Mouse (Mus musculus) NIH3T3 (cell line): ENCODE data around the gene Med10.

Experiments
- DNase-seq: peaks from one replicate; pipeline ENCODE4 v3.0.0-alpha.2; 2012; ENCODE audit warnings: low read depth

The Med10 gene

GRCm38 (mm10) chr13:69802095-69802494 is at the start of gene Med10:
Med10 (plus strand) TSS chr13:69802395.
- DNase-seq, result no peak

GRCm38 (mm10) chr13:69752875-69753274 is 49.3 kb upstream of the Med10 start:
- no peak for DNase-seq

- no peak for DNase-seq
Observed at GRCm38 (mm10) chr13:69758979-69759378, 43.2 kb upstream of the Med10 start.

- peak; percentile 81 for DNase-seq
Observed at GRCm38 (mm10) chr13:69761393-69761792, 40.8 kb upstream of the Med10 start.

- DNase-seq, result no peak
Observed at GRCm38 (mm10) chr13:69764646-69765045, 37.5 kb upstream of the Med10 start.

- peak; percentile 4 for DNase-seq
Observed at GRCm38 (mm10) chr13:69768152-69768551, 34.0 kb upstream of the Med10 start.

- peak; percentile 32 for DNase-seq
Observed at GRCm38 (mm10) chr13:69770538-69771456, 31.4 kb upstream of the Med10 start.

- DNase-seq, result no peak
Observed at GRCm38 (mm10) chr13:69772358-69772757, 29.8 kb upstream of the Med10 start.

GRCm38 (mm10) chr13:69778221-69778620 is 24.0 kb upstream of the Med10 start:
- DNase-seq, result no peak

- DNase-seq, result no peak
Observed at GRCm38 (mm10) chr13:69788704-69789103, 13.5 kb upstream of the Med10 start.

- no peak for DNase-seq
Observed at GRCm38 (mm10) chr13:69791814-69792213, 10.4 kb upstream of the Med10 start.

GRCm38 (mm10) chr13:69792541-69793009 is 9.6 kb upstream of the Med10 start:
- peak; percentile 47 for DNase-seq

GRCm38 (mm10) chr13:69794808-69795207 is 7.4 kb upstream of the Med10 start:
- DNase-seq, result no peak

- DNase-seq, result peak; percentile 92
Observed at GRCm38 (mm10) chr13:69809681-69810611, 7.8 kb downstream of the Med10 start.

- no peak for DNase-seq
Observed at GRCm38 (mm10) chr13:69810936-69811680, 8.9 kb downstream of the Med10 start.

GRCm38 (mm10) chr13:69813870-69814269 is 11.7 kb downstream of the Med10 start:
- no peak for DNase-seq

- DNase-seq, result no peak
Observed at GRCm38 (mm10) chr13:69818306-69818705, 16.1 kb downstream of the Med10 start.

GRCm38 (mm10) chr13:69821169-69821822 is 19.1 kb downstream of the Med10 start:
- DNase-seq, result peak; percentile 3

- DNase-seq, result no peak
Observed at GRCm38 (mm10) chr13:69823920-69824637, 21.9 kb downstream of the Med10 start.

- no peak for DNase-seq
Observed at GRCm38 (mm10) chr13:69825396-69826095, 23.4 kb downstream of the Med10 start.
